Mouse (Mus musculus): ENCODE measurements at regions not wholly inside any gene's neighbourhood (a gene's known extent, or its start where the extent isn't known, plus 50 kb on each side); places are given as distances from the start of the nearest gene placed in this dataset. TPM values are rescaled to one million over a fixed set of nuclear protein-coding genes. Genes with fewer than 3 reads are reported as not detected.
"Not testable (repeated sequence)": the region's sequence is repeated elsewhere in the genome, so short reads cannot be mapped to it uniquely, and the experiment has no call there.

GRCm38 (mm10) chr9:115845091-115845490, 64.2 kb upstream of the Gadl1 start:
- no peak overlapping the region for H3K4me2 ChIP-seq
- no peak overlapping the region for H3K9ac ChIP-seq
- peaks cover 4% of the 10 kb centered on the region; the same call in 1 of the 2 replicates for H3K4me1 ChIP-seq
- no peak for ATAC-seq (ENCODE audit: borderline replicate concordance, extremely low read depth, low FRiP score, low TSS enrichment)
- H3K4me3 ChIP-seq: no peak overlapping the region
- no peaks in the 10 kb centered on the region for H3K9me3 ChIP-seq
- no peaks in the 10 kb centered on the region for H3K36me3 ChIP-seq
- WGBS: 76% methylated on average over 5 of the region's 5 CpGs
- no peak overlapping the region for H3K27ac ChIP-seq
- H3K27me3 ChIP-seq: no peaks in the 10 kb centered on the region

- peak; percentile 87; the same call in 1 of the 2 replicates for ATAC-seq (ENCODE audit: borderline replicate concordance, extremely low read depth, low FRiP score, low TSS enrichment)
- H3K9ac ChIP-seq: no peak overlapping the region
- H3K36me3 ChIP-seq: no peaks in the 10 kb centered on the region
- H3K4me1 ChIP-seq: peaks cover 11% of the 10 kb centered on the region; the same call in 1 of the 2 replicates
- peak overlapping the region; percentile 27 for H3K4me3 ChIP-seq
- no peak overlapping the region for H3K27ac ChIP-seq
- H3K27me3 ChIP-seq: no peaks in the 10 kb centered on the region
- 27% methylated on average over 12 of the region's 12 CpGs for WGBS
- peak overlapping the region; percentile 46 for H3K4me2 ChIP-seq
- no peaks in the 10 kb centered on the region for H3K9me3 ChIP-seq
Measured at GRCm38 (mm10) chr9:115847289-115848074, 61.8 kb upstream of the Gadl1 start.

- ATAC-seq (ENCODE audit: borderline replicate concordance, extremely low read depth, low FRiP score, low TSS enrichment); H3K4me1 ChIP-seq; H3K4me2 ChIP-seq; H3K27ac ChIP-seq; H3K9me3 ChIP-seq; H3K4me3 ChIP-seq; H3K9ac ChIP-seq; H3K36me3 ChIP-seq; H3K27me3 ChIP-seq: not testable (repeated sequence)
- WGBS: 60% methylated on average over 5 of the region's 5 CpGs
Measured at GRCm38 (mm10) chr9:115853210-115853842, 55.9 kb upstream of the Gadl1 start.

- Histone ChIP-seq H3K4me2 (no peak overlapping the region), H3K4me3 (no peak overlapping the region), H3K4me1 (no peaks in the 10 kb centered on the region), H3K9ac (no peak overlapping the region), H3K9me3 (no peaks in the 10 kb centered on the region), H3K36me3 (no peaks in the 10 kb centered on the region), H3K27me3 (no peaks in the 10 kb centered on the region), H3K27ac (no peak overlapping the region)
- 64% methylated on average over 7 of the region's 7 CpGs for WGBS
- no peak for ATAC-seq (ENCODE audit: borderline replicate concordance, extremely low read depth, low FRiP score, low TSS enrichment)
Measured at GRCm38 (mm10) chr9:115857301-115857700, 52.0 kb upstream of the Gadl1 start.

- no peaks in the 10 kb centered on the region for H3K36me3 ChIP-seq
- H3K9me3 ChIP-seq: no peaks in the 10 kb centered on the region
- no peak overlapping the region for H3K4me3 ChIP-seq
- no peak for ATAC-seq (ENCODE audit: borderline replicate concordance, extremely low read depth, low FRiP score, low TSS enrichment)
- WGBS: 58% methylated on average over 3 of the region's 3 CpGs
- no peak overlapping the region for H3K27ac ChIP-seq
- no peaks in the 10 kb centered on the region for H3K4me1 ChIP-seq
- H3K27me3 ChIP-seq: no peaks in the 10 kb centered on the region
- no peak overlapping the region for H3K9ac ChIP-seq
- no peak overlapping the region for H3K4me2 ChIP-seq
Measured at GRCm38 (mm10) chr9:115858848-115859247, 50.4 kb upstream of the Gadl1 start.

MicroRNAs in the stretch of these regions (microRNA counts, 519-probe panel; counts per million panel counts)
- microRNA mmu-miR-467h+mmu-miR-669d+mmu-miR-669l: 2,445 counts per million, percentile 45 among the panel's probes with 10 or more counts

Small RNA genes lying in the stretch of these regions (microRNA-seq; reads per million reads assigned to microRNA genes)
- gene Gm22243 (not detected), gene Gm25510 (not detected), gene Gm26303 (not detected), gene Mir467h (not detected)

All from lung, embryonic 15.5 days (tissue).